Mouse (Mus musculus) hindbrain, embryonic 13.5 days (tissue): ENCODE results near the gene Gid4. TPM values are rescaled to one million over a fixed set of nuclear protein-coding genes. Genes with fewer than 3 reads are reported as not detected.

Source experiments
- ATAC-seq: fragments of 200-750 bp; cut with Nextera tagmentation; 2 replicates; pipeline ENCODE4 v1.8.0; 2017; ENCODE audit warnings: moderate TSS enrichment; ENCODE audit not compliant: low FRiP score
- H3K27ac ChIP-seq: fragments of 300-500 bp; sonication (generic); 2 replicates; pipeline ENCODE4 v1.5.1; 2015; ENCODE audit warnings: inconsistent platforms, mild to moderate bottlenecking, moderate library complexity
- H3K27me3 ChIP-seq: fragments of 300-500 bp; sonication (generic); 2 replicates; pipeline ENCODE4 v1.6.1; 2015; ENCODE audit warnings: mild to moderate bottlenecking, inconsistent platforms
- H3K36me3 ChIP-seq: fragments of 300-500 bp; sonication (generic); 2 replicates; pipeline ENCODE4 v1.6.1; 2015; ENCODE audit warnings: mild to moderate bottlenecking, inconsistent platforms
- H3K4me1 ChIP-seq: fragments of 300-500 bp; sonication (generic); replicated peaks from 2 replicates; pipeline ENCODE4 v1.6.1; 2015; ENCODE audit warnings: inconsistent platforms
- H3K4me2 ChIP-seq: fragments of 300-500 bp; sonication (generic); 2 replicates; pipeline ENCODE4 v1.6.1; 2015; ENCODE audit warnings: inconsistent platforms, mild to moderate bottlenecking, moderate library complexity
- H3K4me3 ChIP-seq: fragments of 300-500 bp; sonication (generic); 2 replicates; pipeline ENCODE4 v1.5.1; 2015; ENCODE audit warnings: mild to moderate bottlenecking, inconsistent platforms
- H3K9ac ChIP-seq: fragments of 300-500 bp; sonication (generic); 2 replicates; pipeline ENCODE4 v1.6.1; 2015; ENCODE audit warnings: mild to moderate bottlenecking, inconsistent platforms
- H3K9me3 ChIP-seq: fragments of 300-500 bp; sonication (generic); 2 replicates; pipeline ENCODE4 v1.6.1; 2016; ENCODE audit warnings: inconsistent platforms
- WGBS: fragments of 180-500 bp; shearing (Covaris S2); methylation state at CpG from one replicate; pipeline ENCODE4 v1.1.7; 2015; 5-methylcytosine and 5-hydroxymethylcytosine counted together
- polyA plus RNA-seq: library from polyadenylated mRNA; unstranded; fragments of >200 nt; fragmentation: Nextera tagmentation; extraction: Ambion mirVana; gene quantifications from 2 replicates; pipeline ENCODE4 v1.2.1, GENCODE M21; 2015

Gid4 gene
- polyA plus RNA-seq, 1 experiment from 2014 or later, result 21.7 TPM

DNA sequence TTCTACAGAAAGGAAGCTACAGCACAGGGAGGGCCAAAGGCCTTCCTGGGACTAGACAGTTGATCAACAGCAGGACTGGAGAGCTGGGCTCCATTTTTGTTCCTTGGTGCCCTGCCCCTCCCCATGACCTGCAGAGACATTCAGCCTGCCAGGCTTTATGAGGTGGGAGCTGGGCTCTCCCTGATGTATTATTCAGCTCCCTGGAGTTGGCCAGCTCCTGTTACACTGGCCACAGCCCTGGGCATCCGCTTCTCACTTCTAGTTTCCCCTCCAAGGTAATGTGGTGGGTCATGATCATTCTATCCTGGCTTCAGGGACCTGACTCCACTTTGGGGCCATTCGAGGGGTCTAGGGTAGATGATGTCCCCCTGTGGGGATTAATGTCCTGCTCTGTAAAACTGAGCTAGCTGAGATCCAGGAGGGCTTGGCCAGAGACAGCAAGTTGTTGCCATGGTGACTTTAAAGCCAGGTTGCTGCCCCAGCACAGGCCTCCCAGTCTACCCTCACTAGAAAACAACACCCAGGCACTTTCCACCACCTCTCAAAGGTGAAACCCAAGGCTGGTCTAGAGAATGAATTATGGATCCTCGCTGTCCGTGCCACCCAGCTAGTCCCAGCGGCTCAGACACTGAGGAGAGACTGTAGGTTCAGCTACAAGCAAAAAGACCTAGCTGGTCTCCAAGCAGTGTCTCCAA lies 58.9 kb downstream of the Gid4 start:
- Histone ChIP-seq H3K36me3 (0 out of 2 replicates have a peak, but pooled peaks cover under 1% of the 10 kb centered on the region), H3K9me3 (no peaks in the 10 kb centered on the region), H3K4me1 (no peaks in the 10 kb centered on the region), H3K4me3 (no peak overlapping the region), H3K4me2 (no peak overlapping the region), H3K27ac (no peak overlapping the region), H3K27me3 (no peaks in the 10 kb centered on the region), H3K9ac (no peak overlapping the region)
- no peak for ATAC-seq
- 86% methylated on average over 5 of the region's 5 CpGs for WGBS

DNA sequence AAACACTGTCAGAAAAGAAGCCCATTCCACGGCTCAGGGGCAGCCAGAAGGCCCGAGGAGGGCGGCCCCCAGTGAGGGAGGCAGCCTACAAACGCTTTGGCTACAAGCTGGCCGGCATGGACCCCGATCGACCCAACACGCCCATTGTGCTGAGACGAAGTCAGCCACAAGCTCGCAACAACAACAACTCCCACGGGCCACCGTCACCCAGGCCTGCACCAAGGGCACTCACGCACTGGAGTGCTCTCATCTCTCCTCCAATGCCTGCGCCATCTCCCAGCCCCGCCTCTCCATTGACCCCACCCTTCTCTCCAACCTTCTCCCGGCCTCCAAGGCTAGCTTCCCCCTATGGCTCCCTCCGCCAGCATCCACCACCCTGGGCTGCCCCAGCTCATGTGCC lies 61.2 kb downstream of the Gid4 start:
- Histone ChIP-seq H3K4me2 (no peak overlapping the region), H3K36me3 (no peaks in the 10 kb centered on the region), H3K27ac (no peak overlapping the region), H3K4me3 (no peak overlapping the region), H3K27me3 (no peaks in the 10 kb centered on the region), H3K4me1 (no peaks in the 10 kb centered on the region), H3K9me3 (no peaks in the 10 kb centered on the region), H3K9ac (no peak overlapping the region)
- WGBS, result 54% methylated on average over 17 of the region's 17 CpGs
- ATAC-seq, result no peak

GRCm38 (mm10) chr11:60486267-60486666 lies 69.3 kb downstream of the Gid4 start:
- Histone ChIP-seq H3K4me2 (no peak overlapping the region), H3K4me1 (no peaks in the 10 kb centered on the region), H3K27ac (no peak overlapping the region), H3K9me3 (no peaks in the 10 kb centered on the region), H3K27me3 (no peaks in the 10 kb centered on the region), H3K4me3 (no peak overlapping the region), H3K9ac (no peak overlapping the region), H3K36me3 (no peaks in the 10 kb centered on the region)
- no peak for ATAC-seq
- WGBS, result 71% methylated on average over 3 of the region's 3 CpGs

DNA sequence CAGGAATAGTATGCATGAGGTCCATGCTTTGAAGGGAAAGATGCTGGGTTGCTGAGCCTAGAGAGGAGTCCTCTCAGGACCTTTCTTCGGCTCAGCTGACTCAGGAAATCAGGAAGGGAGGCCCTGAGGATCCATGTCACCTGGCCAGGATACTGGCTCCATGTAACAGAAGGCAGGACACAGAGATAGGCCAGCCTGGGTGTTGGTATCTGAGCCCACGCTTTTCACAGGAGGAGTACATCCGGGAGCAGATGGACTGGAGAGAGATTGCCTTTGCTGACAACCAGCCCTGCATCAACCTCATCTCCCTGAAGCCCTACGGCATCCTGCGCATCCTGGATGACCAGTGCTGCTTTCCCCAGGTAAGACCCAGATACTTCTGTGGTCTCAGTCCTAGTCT lies 75.8 kb downstream of the Gid4 start:
- Histone ChIP-seq H3K4me2 (no peak overlapping the region), H3K36me3 (no peaks in the 10 kb centered on the region), H3K4me1 (no peaks in the 10 kb centered on the region), H3K9ac (no peak overlapping the region), H3K27me3 (no peaks in the 10 kb centered on the region), H3K27ac (no peak overlapping the region), H3K4me3 (no peak overlapping the region), H3K9me3 (no peaks in the 10 kb centered on the region)
- ATAC-seq, result no peak
- 93% methylated on average over 5 of the region's 5 CpGs for WGBS

GRCm38 (mm10) chr11:60495692-60496091 lies 78.7 kb downstream of the Gid4 start:
- Histone ChIP-seq H3K4me1 (no peaks in the 10 kb centered on the region), H3K4me2 (no peak overlapping the region), H3K4me3 (no peak overlapping the region), H3K9me3 (no peaks in the 10 kb centered on the region), H3K27ac (no peak overlapping the region), H3K36me3 (no peaks in the 10 kb centered on the region), H3K27me3 (no peaks in the 10 kb centered on the region), H3K9ac (no peak overlapping the region)
- WGBS, result 74% methylated on average over 2 of the region's 2 CpGs
- ATAC-seq, result no peak

Other genes starting within 250 kb of the Gid4 start
- gene Srebf1, start 194.6 kb upstream of the Gid4 start, polyA plus RNA-seq, result 38.2 and 43.9 TPM in 2 replicates
- 54.5 and 59.2 TPM in 2 replicates for gene Tom1l2, start 64.2 kb upstream of the Gid4 start, polyA plus RNA-seq
- 6.3 and 7.9 TPM in 2 replicates for gene Drc3, start 63.8 kb upstream of the Gid4 start, polyA plus RNA-seq
- gene Atpaf2, start 1.3 kb downstream of the Gid4 start, polyA plus RNA-seq, result 39.6 and 46.6 TPM in 2 replicates
- gene Drg2, start 37.4 kb downstream of the Gid4 start, polyA plus RNA-seq, result 86.5 and 92.2 TPM in 2 replicates
- gene Myo15, start 52.2 kb downstream of the Gid4 start, polyA plus RNA-seq, result 0.14 TPM in 2 replicates
- gene Alkbh5, start 119.2 kb downstream of the Gid4 start, polyA plus RNA-seq, result 23.5 and 24.9 TPM in 2 replicates